Mouse (Mus musculus): ENCODE measurements around the gene Wfdc8. TPM values are rescaled to one million over a fixed set of nuclear protein-coding genes. Genes with fewer than 3 reads are reported as not detected.
"Not testable (repeated sequence)": the region's sequence is repeated elsewhere in the genome, so short reads cannot be mapped to it uniquely, and the experiment has no call there.

Wfdc8 gene
- total and polyA plus RNA-seq, 2 experiments: not detected

- Histone ChIP-seq H3K4me3 (ENCODE audit: insufficient read depth, low read depth, low read length) (no peak overlapping the region), H3K27me3 (ENCODE audit: control insufficient read depth, insufficient read depth, low read length) (0 out of 2 replicates have a peak, but pooled peaks cover 2% of the 10 kb centered on the region), H3K79me2 (ENCODE audit: control insufficient read depth, insufficient read depth, low read length) (no peaks in the 10 kb centered on the region), H3K4me1 (ENCODE audit: control insufficient read depth, insufficient read depth, low read length) (no peaks in the 10 kb centered on the region), H3K27ac (replicated peaks; ENCODE audit: insufficient read depth, low read depth, low read length) (no peak overlapping the region), H3K36me3 (ENCODE audit: control insufficient read depth, insufficient read depth, low read length) (no peaks in the 10 kb centered on the region), H3K9ac (ENCODE audit: low read depth, low read length) (no peak overlapping the region)
- no peak for DNase-seq (ENCODE audit: extremely low read depth, low read depth, low spot score)
- 94% methylated on average over 3 of the region's 3 CpGs for WGBS
- no peak for TF ChIP-seq CTCF (IDR thresholded peaks at IDR 0.05; ENCODE audit: low read depth, low read length)
- TF ChIP-seq POLR2A (IDR thresholded peaks at IDR 0.05; ENCODE audit: extremely low read depth, insufficient read depth, low read length): no peak
These were observed 9.9 kb downstream of the Wfdc8 start for GRCm38 (mm10) chr2:164603482-164603881.

GRCm38 (mm10) chr2:164600179-164600578, 13.2 kb downstream of the Wfdc8 start:
- Histone ChIP-seq H3K4me1 (ENCODE audit: control insufficient read depth, insufficient read depth, low read length) (no peaks in the 10 kb centered on the region), H3K9ac (ENCODE audit: low read depth, low read length) (no peak overlapping the region), H3K4me3 (ENCODE audit: insufficient read depth, low read depth, low read length) (no peak overlapping the region), H3K27ac (replicated peaks; ENCODE audit: insufficient read depth, low read depth, low read length) (no peak overlapping the region), H3K79me2 (ENCODE audit: control insufficient read depth, insufficient read depth, low read length) (no peaks in the 10 kb centered on the region), H3K36me3 (ENCODE audit: control insufficient read depth, insufficient read depth, low read length) (no peaks in the 10 kb centered on the region), H3K27me3 (ENCODE audit: control insufficient read depth, insufficient read depth, low read length) (0 out of 2 replicates have a peak, but pooled peaks cover 2% of the 10 kb centered on the region)
- TF ChIP-seq POLR2A (IDR thresholded peaks at IDR 0.05; ENCODE audit: extremely low read depth, insufficient read depth, low read length) (no peak), CTCF (IDR thresholded peaks at IDR 0.05; ENCODE audit: low read depth, low read length) (peak; percentile 19; the same call in 1 of the 2 replicates)
- WGBS: 61% methylated on average over 3 of the region's 3 CpGs
- DNase-seq (ENCODE audit: extremely low read depth, low read depth, low spot score): no peak

GRCm38 (mm10) chr2:164593494-164593893, 19.9 kb downstream of the Wfdc8 start, which contains the start of gene Eppin:
Gene Eppin, minus strand, starts transcription at chr2:164593594.
- no peaks in the 10 kb centered on the region for H3K4me1 ChIP-seq (ENCODE audit: control insufficient read depth, insufficient read depth, low read length)
- no peak within 1 kb of the TSS for H3K27ac ChIP-seq (replicated peaks; ENCODE audit: insufficient read depth, low read depth, low read length)
- H3K27me3 ChIP-seq (ENCODE audit: control insufficient read depth, insufficient read depth, low read length): no peaks in the 10 kb centered on the region
- H3K4me3 ChIP-seq (ENCODE audit: insufficient read depth, low read depth, low read length): no peak within 1 kb of the TSS
- TF ChIP-seq CTCF (IDR thresholded peaks at IDR 0.05; ENCODE audit: low read depth, low read length): no peak
- TF ChIP-seq POLR2A (IDR thresholded peaks at IDR 0.05; ENCODE audit: extremely low read depth, insufficient read depth, low read length): no peak
- H3K79me2 ChIP-seq (ENCODE audit: control insufficient read depth, insufficient read depth, low read length): no peaks in the 10 kb centered on the region
- no peak for DNase-seq (ENCODE audit: extremely low read depth, low read depth, low spot score)
- no peaks in the 10 kb centered on the region for H3K36me3 ChIP-seq (ENCODE audit: control insufficient read depth, insufficient read depth, low read length)
- H3K9ac ChIP-seq (ENCODE audit: low read depth, low read length): no peak within 1 kb of the TSS
- 79% methylated on average over 4 of the region's 4 CpGs for WGBS

- TF ChIP-seq CTCF (IDR thresholded peaks at IDR 0.05; ENCODE audit: low read depth, low read length) (peak; percentile 55), POLR2A (IDR thresholded peaks at IDR 0.05; ENCODE audit: extremely low read depth, insufficient read depth, low read length) (no peak)
These were observed 21.4 kb downstream of the Wfdc8 start for GRCm38 (mm10) chr2:164592014-164592413.

GRCm38 (mm10) chr2:164585025-164585725, 28.3 kb downstream of the Wfdc8 start, which contains the start of gene Wfdc6a:
Gene Wfdc6a, minus strand, starts transcription at chr2:164585447.
- not testable (repeated sequence) for H3K36me3 ChIP-seq (ENCODE audit: control insufficient read depth, insufficient read depth, low read length); H3K27me3 ChIP-seq (ENCODE audit: control insufficient read depth, insufficient read depth, low read length); DNase-seq (ENCODE audit: extremely low read depth, low read depth, low spot score); H3K4me3 ChIP-seq (ENCODE audit: insufficient read depth, low read depth, low read length); H3K27ac ChIP-seq (replicated peaks; ENCODE audit: insufficient read depth, low read depth, low read length); H3K9ac ChIP-seq (ENCODE audit: low read depth, low read length); H3K4me1 ChIP-seq (ENCODE audit: control insufficient read depth, insufficient read depth, low read length); H3K79me2 ChIP-seq (ENCODE audit: control insufficient read depth, insufficient read depth, low read length)
- WGBS: 61% methylated on average over 13 of the region's 13 CpGs

More at GRCm38 (mm10) chr2:164592014-164592413, 21.4 kb downstream of the Wfdc8 start:
- DNase-seq (ENCODE audit: extremely low read depth, low read depth, low spot score): peak; percentile 14
- WGBS: 5% methylated on average over 4 of the region's 4 CpGs
- Histone ChIP-seq H3K27me3 (ENCODE audit: control insufficient read depth, insufficient read depth, low read length) (no peaks in the 10 kb centered on the region), H3K79me2 (ENCODE audit: control insufficient read depth, insufficient read depth, low read length) (no peaks in the 10 kb centered on the region), H3K9ac (ENCODE audit: low read depth, low read length) (no peak overlapping the region), H3K4me3 (ENCODE audit: insufficient read depth, low read depth, low read length) (no peak overlapping the region), H3K27ac (replicated peaks; ENCODE audit: insufficient read depth, low read depth, low read length) (no peak overlapping the region), H3K36me3 (ENCODE audit: control insufficient read depth, insufficient read depth, low read length) (no peaks in the 10 kb centered on the region), H3K4me1 (ENCODE audit: control insufficient read depth, insufficient read depth, low read length) (no peaks in the 10 kb centered on the region)

GRCm38 (mm10) chr2:164573359-164573758, 40.1 kb downstream of the Wfdc8 start, which contains the start of gene Spint3:
Gene Spint3, minus strand, starts transcription at chr2:164573459.
- 87% methylated on average over 6 of the region's 6 CpGs for WGBS
- H3K27me3 ChIP-seq (ENCODE audit: control insufficient read depth, insufficient read depth, low read length): not testable (repeated sequence)

More at GRCm38 (mm10) chr2:164573359-164573758, 40.1 kb downstream of the Wfdc8 start, which contains the start of gene Spint3:
- not testable (repeated sequence) for H3K36me3 ChIP-seq (ENCODE audit: control insufficient read depth, insufficient read depth, low read length); H3K27ac ChIP-seq (replicated peaks; ENCODE audit: insufficient read depth, low read depth, low read length); H3K4me3 ChIP-seq (ENCODE audit: insufficient read depth, low read depth, low read length); H3K79me2 ChIP-seq (ENCODE audit: control insufficient read depth, insufficient read depth, low read length); H3K9ac ChIP-seq (ENCODE audit: low read depth, low read length); DNase-seq (ENCODE audit: extremely low read depth, low read depth, low spot score); H3K4me1 ChIP-seq (ENCODE audit: control insufficient read depth, insufficient read depth, low read length)
